Mouse (Mus musculus): Measurements from ENCODE around the gene Gm49369. TPM values are rescaled to one million over a fixed set of nuclear protein-coding genes. Genes with fewer than 3 reads are reported as not detected.

Gene Gm49369
- polyA plus RNA-seq, 1 experiment from 2014 or later, result 2.5 TPM

GRCm38 (mm10) chr7:142363107-142363506 is 19.4 kb downstream of the Gm49369 start:
- Histone ChIP-seq H3K4me2 (no peak overlapping the region), H3K27me3 (no peaks in the 10 kb centered on the region), H3K4me3 (replicated peaks) (no peak overlapping the region), H3K9me3 (replicated peaks) (no peaks in the 10 kb centered on the region), H3K9ac (no peak overlapping the region), H3K27ac (no peak overlapping the region), H3K36me3 (no peaks in the 10 kb centered on the region), H3K4me1 (0 out of 2 replicates have a peak, but pooled peaks cover 6% of the 10 kb centered on the region)
- 70% methylated on average over 4 of the region's 4 CpGs for WGBS
- ATAC-seq (replicated peaks; ENCODE audit: low FRiP score), result no peak

GRCm38 (mm10) chr7:142360743-142361142 is 21.7 kb downstream of the Gm49369 start:
- Histone ChIP-seq H3K27ac (no peak overlapping the region), H3K4me2 (no peak overlapping the region), H3K36me3 (no peaks in the 10 kb centered on the region), H3K9ac (no peak overlapping the region), H3K4me1 (0 out of 2 replicates have a peak, but pooled peaks cover 6% of the 10 kb centered on the region), H3K27me3 (no peaks in the 10 kb centered on the region), H3K4me3 (replicated peaks) (no peak overlapping the region), H3K9me3 (replicated peaks) (no peaks in the 10 kb centered on the region)
- ATAC-seq (replicated peaks; ENCODE audit: low FRiP score), result no peak

GRCm38 (mm10) chr7:142359129-142359528 is 23.3 kb downstream of the Gm49369 start:
- 61% methylated on average over 8 of the region's 8 CpGs for WGBS
- H3K4me1 ChIP-seq, result 0 out of 2 replicates have a peak, but pooled peaks cover 12% of the 10 kb centered on the region
- no peak overlapping the region for H3K4me2 ChIP-seq
- no peak for ATAC-seq (replicated peaks; ENCODE audit: low FRiP score)
- H3K9ac ChIP-seq, result no peak overlapping the region
- H3K27ac ChIP-seq, result no peak overlapping the region
- H3K9me3 ChIP-seq (replicated peaks), result no peaks in the 10 kb centered on the region
- no peak overlapping the region for H3K4me3 ChIP-seq (replicated peaks)
- no peaks in the 10 kb centered on the region for H3K36me3 ChIP-seq
- H3K27me3 ChIP-seq, result no peaks in the 10 kb centered on the region

- no peaks in the 10 kb centered on the region for H3K9me3 ChIP-seq (replicated peaks)
- 76% methylated on average over 3 of the region's 3 CpGs for WGBS
- no peaks in the 10 kb centered on the region for H3K36me3 ChIP-seq
These were observed 24.9 kb downstream of the Gm49369 start for GRCm38 (mm10) chr7:142357566-142357965.

GRCm38 (mm10) chr7:142354661-142355233 is 27.7 kb downstream of the Gm49369 start:
- peak; percentile 27; the same call in 1 of the 2 replicates for ATAC-seq (replicated peaks; ENCODE audit: low FRiP score)
- Histone ChIP-seq H3K27ac (no peak overlapping the region; the same call in 1 of the 2 replicates), H3K9ac (no peak overlapping the region), H3K9me3 (replicated peaks) (no peaks in the 10 kb centered on the region), H3K36me3 (no peaks in the 10 kb centered on the region), H3K27me3 (no peaks in the 10 kb centered on the region), H3K4me1 (peaks cover 24% of the 10 kb centered on the region), H3K4me2 (no peak overlapping the region), H3K4me3 (replicated peaks) (no peak overlapping the region)
- WGBS, result 52% methylated on average over 8 of the region's 8 CpGs

More at GRCm38 (mm10) chr7:142357566-142357965, 24.9 kb downstream of the Gm49369 start:
- Histone ChIP-seq H3K4me3 (replicated peaks) (no peak overlapping the region), H3K27ac (no peak overlapping the region), H3K27me3 (no peaks in the 10 kb centered on the region), H3K4me2 (no peak overlapping the region), H3K9ac (no peak overlapping the region), H3K4me1 (peaks cover 15% of the 10 kb centered on the region; the same call in 1 of the 2 replicates)
- no peak for ATAC-seq (replicated peaks; ENCODE audit: low FRiP score)

- Histone ChIP-seq H3K36me3 (no peaks in the 10 kb centered on the region), H3K27me3 (no peaks in the 10 kb centered on the region), H3K9me3 (replicated peaks) (no peaks in the 10 kb centered on the region), H3K9ac (no peak overlapping the region), H3K27ac (no peak overlapping the region), H3K4me1 (peaks cover 22% of the 10 kb centered on the region), H3K4me3 (replicated peaks) (no peak overlapping the region), H3K4me2 (no peak overlapping the region)
- no peak for ATAC-seq (replicated peaks; ENCODE audit: low FRiP score)
- 71% methylated on average over 5 of the region's 5 CpGs for WGBS
These were observed 28.6 kb downstream of the Gm49369 start for GRCm38 (mm10) chr7:142353854-142354253.

- Histone ChIP-seq H3K4me1 (peaks cover 25% of the 10 kb centered on the region), H3K4me2 (no peak overlapping the region), H3K36me3 (no peaks in the 10 kb centered on the region), H3K27ac (0 out of 2 replicates have a peak overlapping the region, but pooled peaks have one; percentile 27), H3K9ac (no peak overlapping the region), H3K27me3 (no peaks in the 10 kb centered on the region), H3K4me3 (replicated peaks) (no peak overlapping the region), H3K9me3 (replicated peaks) (no peaks in the 10 kb centered on the region)
- no peak for ATAC-seq (replicated peaks; ENCODE audit: low FRiP score)
- 56% methylated on average over 5 of the region's 5 CpGs for WGBS
These were observed 30.9 kb downstream of the Gm49369 start for GRCm38 (mm10) chr7:142351569-142351968.

- Histone ChIP-seq H3K9me3 (replicated peaks) (no peaks in the 10 kb centered on the region), H3K36me3 (no peaks in the 10 kb centered on the region), H3K27me3 (no peaks in the 10 kb centered on the region), H3K9ac (no peak overlapping the region), H3K4me2 (no peak overlapping the region), H3K4me1 (peaks cover 20% of the 10 kb centered on the region), H3K27ac (peak overlapping the region; percentile 69), H3K4me3 (replicated peaks) (no peak overlapping the region)
- WGBS, result 22% methylated on average over 9 of the region's 9 CpGs
- peak; percentile 73 for ATAC-seq (replicated peaks; ENCODE audit: low FRiP score)
These were observed 33.0 kb downstream of the Gm49369 start for GRCm38 (mm10) chr7:142349308-142349961.

GRCm38 (mm10) chr7:142347542-142347941 is 34.9 kb downstream of the Gm49369 start:
- Histone ChIP-seq H3K4me1 (peaks cover 15% of the 10 kb centered on the region), H3K4me2 (no peak overlapping the region), H3K36me3 (no peaks in the 10 kb centered on the region), H3K9me3 (replicated peaks) (no peaks in the 10 kb centered on the region), H3K9ac (no peak overlapping the region), H3K27ac (no peak overlapping the region), H3K27me3 (no peaks in the 10 kb centered on the region), H3K4me3 (replicated peaks) (no peak overlapping the region)
- WGBS, result 67% methylated on average over 4 of the region's 4 CpGs
- ATAC-seq (replicated peaks; ENCODE audit: low FRiP score), result no peak

GRCm38 (mm10) chr7:142342247-142342640 is 40.2 kb downstream of the Gm49369 start:
- H3K27ac ChIP-seq, result 0 out of 2 replicates have a peak overlapping the region, but pooled peaks have one; percentile 29
- WGBS, result 56% methylated on average over 3 of the region's 3 CpGs

GRCm38 (mm10) chr7:142341564-142342246 is 40.8 kb downstream of the Gm49369 start:
- H3K4me3 ChIP-seq (replicated peaks), result no peak overlapping the region
- peaks cover 26% of the 10 kb centered on the region for H3K4me1 ChIP-seq
- no peaks in the 10 kb centered on the region for H3K9me3 ChIP-seq (replicated peaks)
- no peaks in the 10 kb centered on the region for H3K27me3 ChIP-seq
- no peaks in the 10 kb centered on the region for H3K36me3 ChIP-seq
- H3K27ac ChIP-seq, result peak overlapping the region; percentile 29; the same call in 1 of the 2 replicates
- H3K9ac ChIP-seq, result no peak overlapping the region
- ATAC-seq (replicated peaks; ENCODE audit: low FRiP score), result no peak
- H3K4me2 ChIP-seq, result no peak overlapping the region
- 67% methylated on average over 10 of the region's 10 CpGs for WGBS

More at GRCm38 (mm10) chr7:142342247-142342640, 40.2 kb downstream of the Gm49369 start:
- H3K4me1 ChIP-seq, result peaks cover 26% of the 10 kb centered on the region
- H3K9me3 ChIP-seq (replicated peaks), result no peaks in the 10 kb centered on the region
- no peaks in the 10 kb centered on the region for H3K27me3 ChIP-seq
- no peaks in the 10 kb centered on the region for H3K36me3 ChIP-seq
- H3K4me2 ChIP-seq, result no peak overlapping the region
- H3K4me3 ChIP-seq (replicated peaks), result no peak overlapping the region
- ATAC-seq (replicated peaks; ENCODE audit: low FRiP score), result no peak
- H3K9ac ChIP-seq, result no peak overlapping the region

All from kidney, embryonic 15.5 days (tissue).